Mouse (Mus musculus) G1E (cell line): ENCODE measurements around the gene Dlx5. TPM values are rescaled to one million over a fixed set of nuclear protein-coding genes. Genes with fewer than 3 reads are reported as not detected.

ENCODE experiments used
- ATAC-seq: 2 replicates; pipeline ENCODE4 v1.8.0; 2016; ENCODE audit warnings: mild to moderate bottlenecking; ENCODE audit not compliant: insufficient number of reproducible peaks, poor library complexity, low FRiP score, severe bottlenecking; ENCODE audit errors: extremely low read depth
- DNase-seq: peaks from one replicate; pipeline ENCODE4 v3.0.0; 2012; ENCODE audit warnings: low spot score
- H3K27me3 ChIP-seq: 2 replicates; pipeline ENCODE4 v1.6.1; 2012; ENCODE audit warnings: mild to moderate bottlenecking, low read length, inconsistent platforms; ENCODE audit not compliant: insufficient read depth
- H3K36me3 ChIP-seq: replicated peaks from 2 replicates; pipeline ENCODE3; 2012; ENCODE audit warnings: mild to moderate bottlenecking, inconsistent platforms
- H3K4me1 ChIP-seq: 2 replicates; pipeline ENCODE4 v1.6.1; 2012; ENCODE audit warnings: low read depth, low read length, inconsistent platforms, mixed read lengths; ENCODE audit not compliant: insufficient read depth
- H3K4me3 ChIP-seq: 2 replicates; pipeline ENCODE4 v1.5.1; 2012; ENCODE audit warnings: low read depth, mild to moderate bottlenecking, inconsistent platforms, low read length, moderate library complexity, mixed read lengths
- H3K9me3 ChIP-seq: replicated peaks from 2 replicates; pipeline ENCODE4 v1.6.1; 2012; ENCODE audit warnings: inconsistent platforms
- CTCF ChIP-seq: IDR thresholded peaks from 2 replicates; pipeline ENCODE4 v1.5.1; 2012; ENCODE audit warnings: low read depth, low read length, inconsistent platforms, mixed read lengths
- GATA1 ChIP-seq: IDR thresholded peaks from 2 replicates; pipeline ENCODE4 v1.6.1; 2012; ENCODE audit warnings: borderline replicate concordance, low read length, inconsistent platforms, mixed read lengths
- GATA2 ChIP-seq: IDR thresholded peaks from 2 replicates; pipeline ENCODE4 v1.6.1; 2012; ENCODE audit warnings: low read depth, low read length, inconsistent platforms, borderline replicate concordance
- POLR2AphosphoS5 ChIP-seq: IDR thresholded peaks from 2 replicates; pipeline ENCODE4 v1.6.1; 2012; ENCODE audit warnings: low read depth, low read length, inconsistent platforms; ENCODE audit not compliant: insufficient replicate concordance
- TAL1 ChIP-seq: conservative IDR thresholded peaks from 2 replicates; pipeline ENCODE4 v1.6.1; 2012; ENCODE audit warnings: low read depth, low read length, inconsistent platforms, mixed read lengths
- polyA plus RNA-seq: library from polyadenylated mRNA; stranded (reverse); fragments of >175 nt; gene quantifications from 2 replicates; pipeline ENCODE4 v1.2.3, GENCODE M21; 2012
- total RNA-seq, 2 experiments: library from RNA; stranded (forward) in 1 of 2; stranded (reverse) in 1 of 2; fragments of 200-1000 nt in 1 of 2; fragments of >200 nt in 1 of 2; fragmentation: Nextera tagmentation in 1 of 2; gene quantifications; 2 replicates each; pipeline ENCODE4 v1.2.3; 2014 to 2017

Dlx5 gene
- total and polyA plus RNA-seq, 3 experiments: not detected

GRCm38 (mm10) chr6:6914849-6915525 lies 33.1 kb upstream of the Dlx5 start:
- no peaks in the 10 kb centered on the region for H3K36me3 ChIP-seq
- no peaks in the 10 kb centered on the region for H3K9me3 ChIP-seq
- peak; percentile 4 for DNase-seq
- peaks cover 3% of the 10 kb centered on the region; the same call in 1 of the 2 replicates for H3K27me3 ChIP-seq
- H3K4me1 ChIP-seq: no peaks in the 10 kb centered on the region
- TF ChIP-seq TAL1 (no peak), GATA1 (no peak), GATA2 (no peak), CTCF (no peak), POLR2AphosphoS5 (no peak)
- no peak for ATAC-seq
- no peak overlapping the region for H3K4me3 ChIP-seq

DNA sequence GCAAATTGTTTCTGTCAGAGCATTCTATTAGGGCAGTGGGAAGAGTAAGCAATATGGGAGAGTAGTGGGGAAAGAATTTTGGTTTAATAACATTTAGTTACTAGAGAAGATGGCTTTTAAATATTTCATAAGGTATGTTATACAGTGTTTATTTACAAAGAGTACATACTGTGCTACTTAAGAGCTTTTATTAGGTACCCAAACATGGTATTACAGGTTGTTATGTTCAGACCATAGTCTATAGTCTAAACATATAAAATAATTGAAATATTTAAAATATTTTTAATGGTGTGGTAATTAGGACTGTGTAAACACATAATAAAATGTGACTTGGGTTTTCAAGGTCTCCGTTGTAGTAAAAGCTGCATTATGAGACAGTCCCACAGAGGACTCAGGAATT lies 32.4 kb upstream of the Dlx5 start:
- ATAC-seq (no peak), DNase-seq (no peak)
- peaks cover 3% of the 10 kb centered on the region; the same call in 1 of the 2 replicates for H3K27me3 ChIP-seq
- no peaks in the 10 kb centered on the region for H3K9me3 ChIP-seq
- no peak for TF ChIP-seq GATA1
- TF ChIP-seq CTCF: no peak
- no peak for TF ChIP-seq POLR2AphosphoS5
- TF ChIP-seq TAL1: no peak
- no peak for TF ChIP-seq GATA2
- no peak overlapping the region for H3K4me3 ChIP-seq
- H3K4me1 ChIP-seq: no peaks in the 10 kb centered on the region
- no peaks in the 10 kb centered on the region for H3K36me3 ChIP-seq

DNA sequence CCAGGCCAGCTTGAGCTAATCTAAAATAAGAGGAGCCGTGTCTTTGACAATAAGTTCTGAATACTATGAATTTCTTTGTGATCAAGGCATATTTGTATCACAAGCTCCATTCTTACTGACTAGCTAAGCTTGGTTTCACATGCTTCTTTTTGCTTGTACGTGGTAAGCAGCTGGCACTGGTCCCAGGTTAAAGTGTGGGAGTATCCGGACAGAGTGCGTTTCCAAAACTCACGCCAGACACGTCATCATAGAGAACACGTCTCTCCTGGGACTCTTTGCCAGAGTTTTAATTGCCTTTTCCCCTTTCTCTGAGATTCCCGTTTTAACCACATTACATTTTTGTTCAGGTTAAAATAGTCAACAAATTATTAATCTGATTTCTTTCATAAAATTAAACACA lies 27.7 kb upstream of the Dlx5 start:
- Histone ChIP-seq H3K4me3 (no peak overlapping the region), H3K9me3 (no peaks in the 10 kb centered on the region), H3K27me3 (peaks cover 3% of the 10 kb centered on the region; the same call in 1 of the 2 replicates), H3K4me1 (no peaks in the 10 kb centered on the region), H3K36me3 (no peaks in the 10 kb centered on the region)
- ATAC-seq: no peak
- TF ChIP-seq POLR2AphosphoS5 (no peak), GATA2 (no peak), CTCF (no peak), GATA1 (no peak), TAL1 (no peak)
- DNase-seq: no peak

GRCm38 (mm10) chr6:6890047-6890446 lies 8.2 kb upstream of the Dlx5 start:
- DNase-seq: no peak
- ATAC-seq: no peak

DNA sequence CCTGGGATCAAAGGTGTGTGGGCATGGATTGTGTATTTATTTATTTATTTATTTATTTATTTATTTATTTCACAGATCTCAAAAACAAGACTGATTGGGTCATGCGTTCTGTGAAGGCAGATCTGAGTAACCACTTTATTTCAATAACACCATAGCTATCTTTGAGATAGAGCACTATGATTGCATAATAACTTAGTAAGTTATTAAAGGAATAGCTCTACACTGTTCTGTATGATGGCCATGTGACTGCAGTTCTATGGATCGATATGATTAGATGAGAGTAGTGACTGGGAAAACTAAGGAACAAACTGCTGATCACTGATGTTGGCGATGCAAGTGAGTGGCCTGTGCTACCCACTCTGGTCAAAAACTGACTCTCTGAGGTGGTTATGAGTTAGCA lies 4.3 kb upstream of the Dlx5 start:
- ATAC-seq (no peak), DNase-seq (no peak)
- Histone ChIP-seq H3K9me3 (no peaks in the 10 kb centered on the region), H3K4me1 (no peaks in the 10 kb centered on the region), H3K4me3 (no peak overlapping the region), H3K27me3 (peaks cover 8% of the 10 kb centered on the region; the same call in 1 of the 2 replicates), H3K36me3 (no peaks in the 10 kb centered on the region)
- TF ChIP-seq GATA2: no peak
- TF ChIP-seq CTCF: no peak
- no peak for TF ChIP-seq GATA1
- TF ChIP-seq POLR2AphosphoS5: no peak
- TF ChIP-seq TAL1: no peak

More at GRCm38 (mm10) chr6:6890047-6890446, 8.2 kb upstream of the Dlx5 start:
- no peaks in the 10 kb centered on the region for H3K9me3 ChIP-seq
- no peak for TF ChIP-seq GATA2
- TF ChIP-seq GATA1: no peak
- no peak for TF ChIP-seq POLR2AphosphoS5
- no peak for TF ChIP-seq TAL1
- no peak for TF ChIP-seq CTCF
- H3K4me1 ChIP-seq: no peaks in the 10 kb centered on the region
- H3K4me3 ChIP-seq: no peak overlapping the region
- no peaks in the 10 kb centered on the region for H3K36me3 ChIP-seq
- no peaks in the 10 kb centered on the region for H3K27me3 ChIP-seq

GRCm38 (mm10) chr6:6884897-6885296 lies 3.0 kb upstream of the Dlx5 start:
- DNase-seq (no peak), ATAC-seq (no peak)

More at GRCm38 (mm10) chr6:6884897-6885296, 3.0 kb upstream of the Dlx5 start:
- Histone ChIP-seq H3K9me3 (no peaks in the 10 kb centered on the region), H3K4me1 (no peaks in the 10 kb centered on the region), H3K36me3 (no peaks in the 10 kb centered on the region), H3K27me3 (peaks cover 18% of the 10 kb centered on the region; the same call in 1 of the 2 replicates), H3K4me3 (no peak overlapping the region)
- TF ChIP-seq GATA1 (no peak), CTCF (no peak), TAL1 (no peak), POLR2AphosphoS5 (no peak), GATA2 (no peak)
